Mouse (Mus musculus) lung, embryonic 16.5 days (tissue): Measurements from ENCODE around the gene Inpp5b. TPM values are rescaled to one million over a fixed set of nuclear protein-coding genes. Genes with fewer than 3 reads are reported as not detected.

Experiments used
- ATAC-seq: fragments of 200-750 bp; cut with Nextera tagmentation; 2 replicates; pipeline ENCODE4 v1.8.0; 2017; ENCODE audit warnings: low read depth, mild to moderate bottlenecking, moderate library complexity
- H3K27ac ChIP-seq: fragments of 300-500 bp; sonication (generic); 2 replicates; pipeline ENCODE4 v1.5.1; 2014; ENCODE audit warnings: mild to moderate bottlenecking, control low read depth, low read length
- H3K27me3 ChIP-seq: fragments of 300-500 bp; sonication (generic); 2 replicates; pipeline ENCODE4 v1.6.1; 2014; ENCODE audit warnings: low read depth, low read length, mixed read lengths; ENCODE audit not compliant: control insufficient read depth, insufficient read depth
- H3K36me3 ChIP-seq: fragments of 300-500 bp; sonication (generic); 2 replicates; pipeline ENCODE4 v1.6.1; 2014; ENCODE audit warnings: low read length; ENCODE audit not compliant: control insufficient read depth, insufficient read depth
- H3K4me1 ChIP-seq: fragments of 300-500 bp; sonication (generic); replicated peaks from 2 replicates; pipeline ENCODE4 v1.6.1; 2014; ENCODE audit warnings: low read length, mixed read lengths; ENCODE audit not compliant: control insufficient read depth, insufficient read depth
- H3K4me2 ChIP-seq: fragments of 300-500 bp; sonication (generic); 2 replicates; pipeline ENCODE4 v1.6.1; 2014; ENCODE audit warnings: low read depth, low read length, control low read depth
- H3K4me3 ChIP-seq: fragments of 300-500 bp; sonication (generic); 2 replicates; pipeline ENCODE4 v1.5.1; 2014; ENCODE audit warnings: mild to moderate bottlenecking, low read length, control low read depth
- H3K9ac ChIP-seq: fragments of 300-500 bp; sonication (generic); 2 replicates; pipeline ENCODE4 v1.6.1; 2014; ENCODE audit warnings: low read length, control low read depth
- H3K9me3 ChIP-seq: fragments of 300-500 bp; sonication (generic); 2 replicates; pipeline ENCODE4 v1.6.1; 2016; ENCODE audit warnings: low read length; ENCODE audit not compliant: control insufficient read depth
- WGBS: fragments of 180-500 bp; shearing (Covaris S2); extraction: QIAGEN DNeasy Blood & Tissue Kit; methylation state at CpG from one replicate; pipeline ENCODE4 v1.1.7; 2014; 5-methylcytosine and 5-hydroxymethylcytosine counted together
- microRNA counts: library from miRNA; unstranded; fragments of <30 nt; microRNA quantifications from one replicate; lab custom pipeline; 2016
- microRNA-seq: library from miRNA; unstranded; fragments of <30 nt; microRNA quantifications from one replicate; pipeline ENCODE4, GENCODE M21; 2016
- polyA plus RNA-seq: library from polyadenylated mRNA; unstranded; fragments of >200 nt; fragmentation: Nextera tagmentation; extraction: Ambion mirVana; gene quantifications from 2 replicates; pipeline ENCODE4 v1.2.1, GENCODE M21; 2015

Gene Inpp5b
- polyA plus RNA-seq, 1 experiment from 2014 or later: 36.0 TPM

- 13% methylated on average over 8 of the region's 8 CpGs for WGBS
- no peak overlapping the region for H3K4me3 ChIP-seq
- peaks cover 3% of the 10 kb centered on the region for H3K36me3 ChIP-seq
- no peak for ATAC-seq
- H3K4me1 ChIP-seq: peaks cover 12% of the 10 kb centered on the region
- H3K27me3 ChIP-seq: no peaks in the 10 kb centered on the region
- no peak overlapping the region for H3K27ac ChIP-seq
- H3K9ac ChIP-seq: no peak overlapping the region
- H3K4me2 ChIP-seq: no peak overlapping the region
- no peaks in the 10 kb centered on the region for H3K9me3 ChIP-seq
Measured at GRCm38 (mm10) chr4:124847573-124847972, 105.9 kb downstream of the Inpp5b start.

- ATAC-seq: peak; percentile 39
- WGBS: under 1% methylated on average over 21 of the region's 24 CpGs
- peak overlapping the region; percentile 88 for H3K27ac ChIP-seq
Measured at GRCm38 (mm10) chr4:124849631-124850260, 108.1 kb downstream of the Inpp5b start.

GRCm38 (mm10) chr4:124850261-124850913, 108.7 kb downstream of the Inpp5b start, which contains the start of gene Yrdc:
Yrdc (plus strand) TSS chr4:124850679.
- Histone ChIP-seq H3K36me3 (peaks cover 2% of the 10 kb centered on the region; the same call in 1 of the 2 replicates), H3K27me3 (no peaks in the 10 kb centered on the region), H3K4me3 (peak within 1 kb of the TSS; percentile 86), H3K4me1 (peaks cover 12% of the 10 kb centered on the region), H3K27ac (peak within 1 kb of the TSS; percentile 88), H3K4me2 (peak within 1 kb of the TSS; percentile 67), H3K9me3 (no peaks in the 10 kb centered on the region), H3K9ac (peak within 1 kb of the TSS; percentile 83)
- under 1% methylated on average over 62 of the region's 90 CpGs for WGBS
- ATAC-seq: peak; percentile 96

More at GRCm38 (mm10) chr4:124849631-124850260, 108.1 kb downstream of the Inpp5b start:
- peak overlapping the region; percentile 67 for H3K4me2 ChIP-seq
- H3K36me3 ChIP-seq: peaks cover 2% of the 10 kb centered on the region; the same call in 1 of the 2 replicates
- peak overlapping the region; percentile 86 for H3K4me3 ChIP-seq
- peaks cover 12% of the 10 kb centered on the region for H3K4me1 ChIP-seq
- no peaks in the 10 kb centered on the region for H3K9me3 ChIP-seq
- H3K9ac ChIP-seq: peak overlapping the region; percentile 83
- H3K27me3 ChIP-seq: no peaks in the 10 kb centered on the region

MicroRNA genes within 50 kb of the gene (microRNA counts, 519-probe panel; counts per million panel counts)
- microRNA mmu-miR-697 (lab: Ali Mortazavi, UCI) (not detected), microRNA mmu-miR-698 (lab: Ali Mortazavi, UCI) (not detected)

Small RNA genes lying within 50 kb of the gene (microRNA-seq; reads per million reads assigned to microRNA genes)
- gene Gm24721 (not detected), gene Mir697 (not detected), gene Mir698 (not detected)

Other genes with a start within 250 kb of the Inpp5b start
- not detected in 2 replicates for gene 3100002H09Rik, start 131.0 kb upstream of the Inpp5b start, polyA plus RNA-seq
- gene Pou3f1, start 85.0 kb upstream of the Inpp5b start, polyA plus RNA-seq: 0.06 and 0.13 TPM in 2 replicates
- gene Utp11, start 48.2 kb upstream of the Inpp5b start, polyA plus RNA-seq: 52.9 and 59.5 TPM in 2 replicates
- gene Fhl3, start 41.1 kb upstream of the Inpp5b start, polyA plus RNA-seq: 6.6 and 8.0 TPM in 2 replicates
- gene Sf3a3, start 27.1 kb upstream of the Inpp5b start, polyA plus RNA-seq: 122 and 134 TPM in 2 replicates
- gene Mtf1, start 60.3 kb downstream of the Inpp5b start, polyA plus RNA-seq: 12.6 and 12.8 TPM in 2 replicates
- 23.9 and 27.5 TPM in 2 replicates for gene Yrdc, start 108.8 kb downstream of the Inpp5b start, polyA plus RNA-seq
- 45.6 TPM in 2 replicates for gene 1110065P20Rik, start 109.3 kb downstream of the Inpp5b start, polyA plus RNA-seq
- 0.18 and 0.33 TPM in 2 replicates for gene Maneal, start 120.3 kb downstream of the Inpp5b start, polyA plus RNA-seq
- gene Epha10, start 139.0 kb downstream of the Inpp5b start, polyA plus RNA-seq: not detected in 2 replicates
- gene 9930104L06Rik, start 195.2 kb downstream of the Inpp5b start, polyA plus RNA-seq: 11.1 and 13.1 TPM in 2 replicates
- 150 and 151 TPM in 2 replicates for gene Cdca8, start 197.5 kb downstream of the Inpp5b start, polyA plus RNA-seq
- gene Rspo1, start 244.6 kb downstream of the Inpp5b start, polyA plus RNA-seq: 7.4 and 8.0 TPM in 2 replicates